Mouse (Mus musculus) stomach, postnatal 0 days (tissue): ENCODE measurements around the gene Pex16.

Experiments
- CTCF ChIP-seq: IDR thresholded peaks from 2 replicates; pipeline ENCODE4 v1.5.1; 2016; ENCODE audit warnings: antibody characterized with exemption, low read depth, mild to moderate bottlenecking, moderate library complexity
- EP300 ChIP-seq: optimal IDR thresholded peaks from 2 replicates; pipeline ENCODE3; 2016; ENCODE audit warnings: antibody characterized with exemption

DNA sequence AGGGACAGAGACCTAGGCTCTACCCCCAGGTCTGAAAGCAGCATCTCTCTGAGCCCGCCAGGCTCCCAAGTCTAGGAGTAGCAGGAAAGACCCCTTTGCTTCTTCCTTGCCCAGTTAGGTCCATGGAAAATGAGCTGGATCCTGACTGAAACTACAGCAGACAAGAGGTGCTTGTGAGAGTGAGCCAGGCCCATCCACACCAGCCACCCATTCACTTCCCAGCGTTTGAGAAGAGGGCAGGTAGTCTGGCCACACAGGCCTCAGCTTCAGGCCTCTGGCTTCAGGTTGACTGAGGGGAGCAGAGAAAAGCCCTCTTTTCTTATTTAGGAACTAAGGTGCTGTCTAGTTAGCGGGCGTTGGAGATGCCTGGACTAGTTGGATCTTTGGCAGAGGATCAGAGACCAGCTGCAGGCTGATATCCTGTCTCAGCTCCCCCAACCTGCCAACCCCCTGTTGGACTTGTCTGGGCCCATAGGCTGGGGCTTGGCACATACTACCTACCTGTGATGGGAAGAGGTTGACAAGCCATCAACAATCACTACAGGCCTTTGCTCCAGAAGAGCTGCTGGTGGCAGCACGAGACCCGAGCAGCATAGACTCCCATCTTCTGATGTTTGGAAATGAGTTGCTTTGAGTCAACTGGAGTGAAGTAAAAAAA lies 11.8 kb upstream of the Pex16 start:
- TF ChIP-seq CTCF (0 out of 2 replicates have a peak, but pooled peaks have one; percentile 4), EP300 (no peak)
